Mouse (Mus musculus): Measurements from ENCODE around the gene Gm13103. TPM values are rescaled to one million over a fixed set of nuclear protein-coding genes. Genes with fewer than 3 reads are reported as not detected.

The Gm13103 gene
- not detected in 2 replicates for polyA plus RNA-seq (2021; fragmentation: Nextera tagmentation)
- long read RNA-seq, experiment 1: 0 reads
- long read RNA-seq, experiment 2: 0 reads

GRCm38 (mm10) chr4:143846197-143846596, at the start of gene Gm13103:
Gene Gm13103, plus strand, starts transcription at chr4:143846497.

GRCm38 (mm10) chr4:143815993-143816392, 30.3 kb upstream of the Gm13103 start, which contains the start of gene Gm13084:
Gene Gm13084, minus strand, starts transcription at chr4:143816093.

GRCm38 (mm10) chr4:143900280-143900679, 54.0 kb downstream of the Gm13103 start, which contains the start of gene Pramef6:
Gene Pramef6, minus strand, starts transcription at chr4:143900380.

Other genes starting within 250 kb of the Gm13103 start
- gene Gm13083, start 231.5 kb upstream of the Gm13103 start, polyA plus RNA-seq (2021; fragmentation: Nextera tagmentation): not detected in 2 replicates
- not detected in 2 replicates for gene Gm13088, start 189.3 kb upstream of the Gm13103 start, polyA plus RNA-seq (2021; fragmentation: Nextera tagmentation)
- not detected in 2 replicates for gene Gm13089, start 143.8 kb upstream of the Gm13103 start, polyA plus RNA-seq (2021; fragmentation: Nextera tagmentation)
- not detected in 2 replicates for gene Gm13078, start 127.0 kb upstream of the Gm13103 start, polyA plus RNA-seq (2021; fragmentation: Nextera tagmentation)
- gene Gm13023, start 57.1 kb upstream of the Gm13103 start, polyA plus RNA-seq (2021; fragmentation: Nextera tagmentation): not detected in 2 replicates
- not detected in 2 replicates for gene Gm13084, start 30.4 kb upstream of the Gm13103 start, polyA plus RNA-seq (2021; fragmentation: Nextera tagmentation)
- gene Pramef6, start 53.9 kb downstream of the Gm13103 start, polyA plus RNA-seq (2021; fragmentation: Nextera tagmentation): not detected in 2 replicates
- gene Pramef25, start 104.5 kb downstream of the Gm13103 start, polyA plus RNA-seq (2021; fragmentation: Nextera tagmentation): not detected in 2 replicates
- gene Gm13101, start 120.5 kb downstream of the Gm13103 start, polyA plus RNA-seq (2021; fragmentation: Nextera tagmentation): not detected in 2 replicates
- gene Pramef17, start 147.9 kb downstream of the Gm13103 start, polyA plus RNA-seq (2021; fragmentation: Nextera tagmentation): not detected in 2 replicates
- not detected in 2 replicates for gene Pramel4, start 212.6 kb downstream of the Gm13103 start, polyA plus RNA-seq (2021; fragmentation: Nextera tagmentation)

Measured in left cerebral cortex, adult 6 months (tissue).